Mouse (Mus musculus) liver, embryonic 13.5 days (tissue): ENCODE results near the gene Olfr450. TPM values are rescaled to one million over a fixed set of nuclear protein-coding genes. Genes with fewer than 3 reads are reported as not detected.
A peak's percentile ranks its signal among the peaks of the same experiment; 100 is the strongest.

Source experiments
- ATAC-seq: fragments of 200-750 bp; cut with Nextera tagmentation; 2 replicates; pipeline ENCODE4 v1.8.0; 2017; ENCODE audit warnings: low read depth, mild to moderate bottlenecking, moderate number of reproducible peaks, moderate library complexity
- DNase-seq: peaks from one replicate; pipeline ENCODE4 v3.0.0; 2022
- H3K27ac ChIP-seq: fragments of 300-500 bp; sonication (generic); 2 replicates; pipeline ENCODE4 v1.5.1; 2015; ENCODE audit warnings: moderate library complexity, mild to moderate bottlenecking, inconsistent platforms
- H3K27me3 ChIP-seq: fragments of 300-500 bp; sonication (generic); 2 replicates; pipeline ENCODE4 v1.6.1; 2015; ENCODE audit warnings: mild to moderate bottlenecking, inconsistent platforms
- H3K36me3 ChIP-seq: fragments of 300-500 bp; sonication (generic); 2 replicates; pipeline ENCODE4 v1.6.1; 2015; ENCODE audit warnings: mild to moderate bottlenecking, inconsistent platforms
- H3K4me1 ChIP-seq: fragments of 300-500 bp; sonication (generic); replicated peaks from 2 replicates; pipeline ENCODE4 v1.6.1; 2015; ENCODE audit warnings: inconsistent platforms
- H3K4me2 ChIP-seq: fragments of 300-500 bp; sonication (generic); 2 replicates; pipeline ENCODE4 v1.6.1; 2015; ENCODE audit warnings: inconsistent platforms, mild to moderate bottlenecking, moderate library complexity
- H3K4me3 ChIP-seq: fragments of 300-500 bp; sonication (generic); replicated peaks from 2 replicates; pipeline ENCODE4 v1.5.1; 2015; ENCODE audit warnings: mild to moderate bottlenecking, inconsistent platforms
- H3K9ac ChIP-seq: fragments of 300-500 bp; sonication (generic); 2 replicates; pipeline ENCODE4 v1.6.1; 2015; ENCODE audit warnings: mild to moderate bottlenecking, inconsistent platforms
- H3K9me3 ChIP-seq: fragments of 300-500 bp; sonication (generic); replicated peaks from 2 replicates; pipeline ENCODE4 v1.6.1; 2016; ENCODE audit warnings: inconsistent platforms
- WGBS: fragments of 180-500 bp; shearing (Covaris S2); methylation state at CpG from one replicate; pipeline ENCODE4 v1.1.7; 2015; ENCODE audit not compliant: insufficient replicate concordance; 5-methylcytosine and 5-hydroxymethylcytosine counted together
- polyA plus RNA-seq: library from polyadenylated mRNA; unstranded; fragments of >200 nt; fragmentation: Nextera tagmentation; extraction: Ambion mirVana; gene quantifications from 2 replicates; pipeline ENCODE4 v1.2.1, GENCODE M21; 2015

Gene Olfr450
- not detected in 2 replicates for polyA plus RNA-seq

- H3K9me3 ChIP-seq, result no peaks in the 10 kb centered on the region
- H3K36me3 ChIP-seq, result no peaks in the 10 kb centered on the region
- no peak for DNase-seq
- H3K9ac ChIP-seq, result no peak within 1 kb of the TSS
- no peak for ATAC-seq
- H3K4me2 ChIP-seq, result no peak within 1 kb of the TSS
- no peak within 1 kb of the TSS for H3K27ac ChIP-seq
- no peaks in the 10 kb centered on the region for H3K4me1 ChIP-seq
- no peaks in the 10 kb centered on the region for H3K27me3 ChIP-seq
- 70% methylated on average over 1 of the region's 1 CpGs for WGBS
- H3K4me3 ChIP-seq, result no peak within 1 kb of the TSS
Observed at GRCm38 (mm10) chr6:42811639-42812038, at the start of gene Olfr450. Olfr450 (plus strand) TSS chr6:42811939.

GRCm38 (mm10) chr6:42777066-42777465 lies 34.7 kb upstream of the Olfr450 start:
- H3K4me2 ChIP-seq, result no peak overlapping the region
- no peak overlapping the region for H3K4me3 ChIP-seq
- ATAC-seq (no peak), DNase-seq (no peak)
- WGBS, result 76% methylated on average over 1 of the region's 1 CpGs
- H3K27me3 ChIP-seq, result no peaks in the 10 kb centered on the region
- no peak overlapping the region for H3K9ac ChIP-seq
- H3K27ac ChIP-seq, result no peak overlapping the region
- H3K9me3 ChIP-seq, result no peaks in the 10 kb centered on the region
- H3K36me3 ChIP-seq, result no peaks in the 10 kb centered on the region
- no peaks in the 10 kb centered on the region for H3K4me1 ChIP-seq

DNA sequence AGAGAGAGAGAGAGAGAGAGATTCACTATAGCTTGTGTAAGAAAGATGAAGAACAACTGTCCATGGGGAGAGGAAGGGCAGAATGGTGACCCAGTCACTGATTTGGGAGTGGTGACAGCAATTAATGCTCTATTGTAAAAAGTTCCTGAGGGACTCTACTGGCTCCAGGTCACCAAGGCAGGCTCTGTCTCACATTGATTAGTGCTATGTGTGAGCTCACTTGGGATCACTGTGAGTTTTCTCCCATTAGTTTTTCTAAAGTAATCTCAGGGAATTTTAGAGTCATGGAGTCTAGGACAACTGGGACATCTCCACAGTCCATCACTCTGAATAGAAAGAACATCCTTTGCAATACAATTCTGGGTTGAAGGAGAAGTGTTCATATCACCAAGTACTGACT lies 26.9 kb upstream of the Olfr450 start, which contains the start of gene Olfr452:
Gene Olfr452, plus strand, starts transcription at position 301 of the 400 bp plus-strand sequence.
- Histone ChIP-seq H3K27me3 (no peaks in the 10 kb centered on the region), H3K4me2 (no peak within 1 kb of the TSS), H3K9me3 (no peaks in the 10 kb centered on the region), H3K9ac (no peak within 1 kb of the TSS), H3K4me1 (no peaks in the 10 kb centered on the region), H3K36me3 (no peaks in the 10 kb centered on the region), H3K4me3 (no peak within 1 kb of the TSS), H3K27ac (no peak within 1 kb of the TSS)
- no peak for ATAC-seq
- no peak for DNase-seq

GRCm38 (mm10) chr6:42790247-42790948 lies 21.3 kb upstream of the Olfr450 start:
- H3K36me3 ChIP-seq, result no peaks in the 10 kb centered on the region
- ATAC-seq, result no peak
- WGBS, result 38% methylated on average over 4 of the region's 4 CpGs

GRCm38 (mm10) chr6:42790949-42791556 lies 20.7 kb upstream of the Olfr450 start:
- Histone ChIP-seq H3K4me1 (no peaks in the 10 kb centered on the region), H3K4me2 (no peak overlapping the region), H3K9ac (no peak overlapping the region), H3K27ac (no peak overlapping the region), H3K27me3 (no peaks in the 10 kb centered on the region), H3K9me3 (no peaks in the 10 kb centered on the region), H3K36me3 (no peaks in the 10 kb centered on the region), H3K4me3 (no peak overlapping the region)
- no peak for DNase-seq
- no peak for ATAC-seq
- 64% methylated on average over 9 of the region's 9 CpGs for WGBS

More at GRCm38 (mm10) chr6:42790247-42790948, 21.3 kb upstream of the Olfr450 start:
- no peak for DNase-seq
- no peak overlapping the region for H3K4me3 ChIP-seq
- no peaks in the 10 kb centered on the region for H3K9me3 ChIP-seq
- no peaks in the 10 kb centered on the region for H3K27me3 ChIP-seq
- H3K27ac ChIP-seq, result no peak overlapping the region
- H3K4me2 ChIP-seq, result no peak overlapping the region
- no peaks in the 10 kb centered on the region for H3K4me1 ChIP-seq
- no peak overlapping the region for H3K9ac ChIP-seq

GRCm38 (mm10) chr6:42794982-42795381 lies 16.8 kb upstream of the Olfr450 start:
- Histone ChIP-seq H3K4me2 (no peak overlapping the region), H3K36me3 (no peaks in the 10 kb centered on the region), H3K27ac (no peak overlapping the region), H3K4me1 (no peaks in the 10 kb centered on the region), H3K4me3 (no peak overlapping the region), H3K9ac (no peak overlapping the region), H3K9me3 (no peaks in the 10 kb centered on the region), H3K27me3 (no peaks in the 10 kb centered on the region)
- no peak for ATAC-seq
- DNase-seq, result no peak
- WGBS, result 75% methylated on average over 3 of the region's 3 CpGs

GRCm38 (mm10) chr6:42834084-42834483 lies 22.3 kb downstream of the Olfr450 start, which contains the start of gene Olfr449:
Olfr449 (plus strand) TSS chr6:42834384.
- no peak within 1 kb of the TSS for H3K27ac ChIP-seq
- no peaks in the 10 kb centered on the region for H3K9me3 ChIP-seq
- no peaks in the 10 kb centered on the region for H3K36me3 ChIP-seq
- H3K4me2 ChIP-seq, result no peak within 1 kb of the TSS
- ATAC-seq (no peak), DNase-seq (no peak)
- H3K9ac ChIP-seq, result no peak within 1 kb of the TSS
- H3K4me3 ChIP-seq, result no peak within 1 kb of the TSS
- no peaks in the 10 kb centered on the region for H3K4me1 ChIP-seq
- no peaks in the 10 kb centered on the region for H3K27me3 ChIP-seq

GRCm38 (mm10) chr6:42860222-42860819 lies 48.6 kb downstream of the Olfr450 start:
- no peaks in the 10 kb centered on the region for H3K27me3 ChIP-seq
- H3K4me2 ChIP-seq, result no peak overlapping the region
- ATAC-seq, result no peak
- DNase-seq, result peak; percentile 0
- H3K9ac ChIP-seq, result no peak overlapping the region
- H3K4me3 ChIP-seq, result no peak overlapping the region
- no peaks in the 10 kb centered on the region for H3K4me1 ChIP-seq
- H3K9me3 ChIP-seq, result no peaks in the 10 kb centered on the region
- no peaks in the 10 kb centered on the region for H3K36me3 ChIP-seq
- H3K27ac ChIP-seq, result no peak overlapping the region
- 10% methylated on average over 4 of the region's 4 CpGs for WGBS

Other genes with a start within 250 kb of the Olfr450 start
- not detected in 2 replicates for gene Tcaf3, start 214.2 kb upstream of the Olfr450 start, polyA plus RNA-seq
- gene Tcaf2, start 166.7 kb upstream of the Olfr450 start, polyA plus RNA-seq, result 0.24 and 0.27 TPM in 2 replicates
- 6.0 and 7.8 TPM in 2 replicates for gene Tcaf1, start 101.9 kb upstream of the Olfr450 start, polyA plus RNA-seq
- gene Olfr453, start 72.6 kb upstream of the Olfr450 start, polyA plus RNA-seq, result not detected in 2 replicates
- gene Olfr38, start 55.5 kb upstream of the Olfr450 start, polyA plus RNA-seq, result not detected in 2 replicates
- gene Olfr452, start 26.8 kb upstream of the Olfr450 start, polyA plus RNA-seq, result not detected in 2 replicates
- not detected in 2 replicates for gene Olfr449, start 22.4 kb downstream of the Olfr450 start, polyA plus RNA-seq
- not detected in 2 replicates for gene Olfr448, start 78.5 kb downstream of the Olfr450 start, polyA plus RNA-seq
- gene Olfr447, start 96.9 kb downstream of the Olfr450 start, polyA plus RNA-seq, result not detected in 2 replicates
- not detected in 2 replicates for gene Olfr446, start 109.4 kb downstream of the Olfr450 start, polyA plus RNA-seq
- not detected in 2 replicates for gene Olfr444, start 137.1 kb downstream of the Olfr450 start, polyA plus RNA-seq